Mouse (Mus musculus): ENCODE measurements around the gene Adora1. TPM values are rescaled to one million over a fixed set of nuclear protein-coding genes. Genes with fewer than 3 reads are reported as not detected.
A peak's percentile ranks its signal among the peaks of the same experiment; 100 is the strongest.

Gene Adora1
- 22.5 and 26.0 TPM in 2 replicates for polyA plus RNA-seq (2015; fragmentation: Nextera tagmentation; extraction: Ambion mirVana)

- peak within 1 kb of the TSS; percentile 65 for H3K27ac ChIP-seq (replicated peaks)
- under 1% methylated on average over 28 of the region's 37 CpGs for WGBS
- ATAC-seq (ENCODE audit: low FRiP score, low read depth): peak; percentile 52
Measured at GRCm38 (mm10) chr1:134235391-134235921, at the start of gene Adora1. Gene Adora1 (minus strand): TSS chr1:134235431.

GRCm38 (mm10) chr1:134283108-134283507 lies 47.9 kb upstream of the Adora1 start:
- H3K4me2 ChIP-seq: no peak overlapping the region
- no peaks in the 10 kb centered on the region for H3K27me3 ChIP-seq
- H3K4me3 ChIP-seq: no peak overlapping the region
- no peaks in the 10 kb centered on the region for H3K4me1 ChIP-seq (replicated peaks)
- WGBS: 20% methylated on average over 1 of the region's 1 CpGs
- H3K9ac ChIP-seq: no peak overlapping the region
- H3K9me3 ChIP-seq: no peaks in the 10 kb centered on the region
- ATAC-seq (ENCODE audit: low FRiP score, low read depth): no peak
- H3K36me3 ChIP-seq: no peaks in the 10 kb centered on the region
- no peak overlapping the region for H3K27ac ChIP-seq (replicated peaks)

More at GRCm38 (mm10) chr1:134235391-134235921, at the start of gene Adora1:
- Histone ChIP-seq H3K4me1 (replicated peaks) (peaks cover 54% of the 10 kb centered on the region), H3K27me3 (no peaks in the 10 kb centered on the region), H3K4me3 (peak within 1 kb of the TSS; percentile 50), H3K9ac (peak within 1 kb of the TSS; percentile 55), H3K36me3 (no peaks in the 10 kb centered on the region), H3K9me3 (no peaks in the 10 kb centered on the region), H3K4me2 (peak within 1 kb of the TSS; percentile 91)

- ATAC-seq (ENCODE audit: low FRiP score, low read depth): no peak
Measured at GRCm38 (mm10) chr1:134282342-134282741, 47.1 kb upstream of the Adora1 start.

DNA sequence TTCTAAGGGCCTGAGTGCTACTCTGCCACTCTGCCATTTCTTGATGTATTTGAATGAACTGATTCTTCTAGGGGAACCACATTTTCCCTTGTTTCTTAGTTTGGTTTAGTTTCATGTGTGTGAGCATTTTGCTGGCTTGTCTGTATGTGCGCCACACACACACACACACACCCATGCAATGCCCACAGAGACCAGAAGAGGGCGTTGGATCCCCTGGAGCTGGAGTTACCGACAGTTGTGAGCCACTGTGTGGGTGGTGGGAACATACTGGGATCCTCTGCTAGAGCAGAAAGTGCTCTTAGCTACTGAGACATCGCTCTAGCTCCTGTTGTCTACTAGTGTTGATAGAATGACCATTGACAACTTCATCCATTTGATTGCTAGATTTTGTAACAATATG lies 46.3 kb upstream of the Adora1 start:
- H3K9ac ChIP-seq: no peak overlapping the region
- H3K36me3 ChIP-seq: no peaks in the 10 kb centered on the region
- ATAC-seq (ENCODE audit: low FRiP score, low read depth): no peak
- H3K4me2 ChIP-seq: no peak overlapping the region
- 70% methylated on average over 4 of the region's 4 CpGs for WGBS
- H3K9me3 ChIP-seq: no peaks in the 10 kb centered on the region
- no peaks in the 10 kb centered on the region for H3K4me1 ChIP-seq (replicated peaks)
- H3K27me3 ChIP-seq: no peaks in the 10 kb centered on the region
- H3K27ac ChIP-seq (replicated peaks): no peak overlapping the region
- H3K4me3 ChIP-seq: no peak overlapping the region

More at GRCm38 (mm10) chr1:134282342-134282741, 47.1 kb upstream of the Adora1 start:
- Histone ChIP-seq H3K36me3 (no peaks in the 10 kb centered on the region), H3K27ac (replicated peaks) (no peak overlapping the region), H3K4me3 (no peak overlapping the region), H3K4me2 (no peak overlapping the region), H3K9ac (no peak overlapping the region), H3K4me1 (replicated peaks) (no peaks in the 10 kb centered on the region), H3K27me3 (no peaks in the 10 kb centered on the region), H3K9me3 (no peaks in the 10 kb centered on the region)
- WGBS: 87% methylated on average over 3 of the region's 3 CpGs

DNA sequence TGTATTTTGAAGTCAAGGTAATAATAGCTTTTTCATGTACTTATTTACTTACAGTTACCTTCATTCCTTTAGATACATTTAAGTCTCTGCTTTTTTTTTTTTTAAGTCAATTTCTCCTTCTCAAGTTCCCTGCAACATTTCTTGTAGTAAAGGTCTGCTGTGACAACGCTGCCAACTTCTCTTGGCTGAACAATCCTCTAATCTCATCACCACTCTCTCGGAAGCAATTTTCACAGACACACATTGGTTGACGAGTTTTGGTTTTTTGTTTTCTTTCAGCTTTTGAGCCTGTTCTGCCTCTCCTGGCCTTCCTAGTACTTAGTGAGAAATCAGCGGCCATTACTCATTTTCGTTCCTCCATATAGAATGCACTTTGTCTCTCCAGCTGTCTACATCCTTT lies 44.9 kb upstream of the Adora1 start:
- Histone ChIP-seq H3K36me3 (no peaks in the 10 kb centered on the region), H3K27ac (replicated peaks) (no peak overlapping the region), H3K4me1 (replicated peaks) (no peaks in the 10 kb centered on the region), H3K9ac (no peak overlapping the region), H3K4me3 (no peak overlapping the region), H3K4me2 (no peak overlapping the region), H3K27me3 (no peaks in the 10 kb centered on the region), H3K9me3 (no peaks in the 10 kb centered on the region)
- 84% methylated on average over 5 of the region's 5 CpGs for WGBS
- no peak for ATAC-seq (ENCODE audit: low FRiP score, low read depth)

- no peak overlapping the region for H3K4me3 ChIP-seq
Measured at GRCm38 (mm10) chr1:134276823-134277222, 41.6 kb upstream of the Adora1 start.

GRCm38 (mm10) chr1:134275616-134276464 lies 40.6 kb upstream of the Adora1 start:
- no peaks in the 10 kb centered on the region for H3K36me3 ChIP-seq
- peaks cover 24% of the 10 kb centered on the region for H3K4me1 ChIP-seq (replicated peaks)
- H3K27ac ChIP-seq (replicated peaks): no peak overlapping the region
- WGBS: 77% methylated on average over 13 of the region's 13 CpGs
- H3K9me3 ChIP-seq: no peaks in the 10 kb centered on the region
- no peak overlapping the region for H3K4me3 ChIP-seq
- no peak overlapping the region for H3K4me2 ChIP-seq
- no peak overlapping the region for H3K9ac ChIP-seq
- H3K27me3 ChIP-seq: no peaks in the 10 kb centered on the region
- no peak for ATAC-seq (ENCODE audit: low FRiP score, low read depth)

More at GRCm38 (mm10) chr1:134276823-134277222, 41.6 kb upstream of the Adora1 start:
- Histone ChIP-seq H3K36me3 (no peaks in the 10 kb centered on the region), H3K4me2 (no peak overlapping the region), H3K27me3 (no peaks in the 10 kb centered on the region), H3K4me1 (replicated peaks) (peaks cover 24% of the 10 kb centered on the region), H3K27ac (replicated peaks) (no peak overlapping the region), H3K9ac (no peak overlapping the region), H3K9me3 (no peaks in the 10 kb centered on the region)
- ATAC-seq (ENCODE audit: low FRiP score, low read depth): no peak
- WGBS: 82% methylated on average over 7 of the region's 7 CpGs

DNA sequence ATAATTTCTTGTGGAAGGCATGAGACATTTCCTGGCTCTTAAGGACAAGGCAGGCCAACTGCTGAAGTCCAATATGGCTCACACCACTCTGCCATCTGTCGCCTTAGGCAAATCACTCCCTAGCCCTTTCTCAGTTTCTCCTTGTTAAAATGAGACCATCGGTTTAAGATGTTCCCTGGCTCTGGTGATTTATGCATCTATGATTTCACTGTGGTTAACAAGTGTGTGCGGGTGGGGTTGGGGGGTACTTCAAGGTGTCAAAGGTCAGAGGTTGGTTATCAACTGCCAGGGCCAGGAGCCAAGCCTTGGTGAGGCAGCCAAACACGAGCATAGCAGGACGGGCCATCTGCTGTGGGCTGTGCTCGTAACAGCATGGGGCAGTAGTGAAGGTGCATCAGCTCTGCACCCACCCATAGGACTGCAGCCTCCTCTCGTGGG lies 39.3 kb upstream of the Adora1 start:
- Histone ChIP-seq H3K4me3 (no peak overlapping the region), H3K9me3 (no peaks in the 10 kb centered on the region), H3K9ac (no peak overlapping the region), H3K27ac (replicated peaks) (peak overlapping the region; percentile 73), H3K36me3 (no peaks in the 10 kb centered on the region), H3K4me2 (no peak overlapping the region), H3K4me1 (replicated peaks) (peaks cover 24% of the 10 kb centered on the region), H3K27me3 (no peaks in the 10 kb centered on the region)
- WGBS: 69% methylated on average over 7 of the region's 7 CpGs
- no peak; the same call in 1 of the 2 replicates for ATAC-seq (ENCODE audit: low FRiP score, low read depth)

- WGBS: 34% methylated on average over 9 of the region's 9 CpGs
- Histone ChIP-seq H3K4me2 (no peak overlapping the region), H3K27ac (replicated peaks) (peak overlapping the region; percentile 73), H3K4me1 (replicated peaks) (peaks cover 24% of the 10 kb centered on the region), H3K4me3 (no peak overlapping the region), H3K9ac (no peak overlapping the region), H3K36me3 (no peaks in the 10 kb centered on the region), H3K9me3 (no peaks in the 10 kb centered on the region), H3K27me3 (no peaks in the 10 kb centered on the region)
- ATAC-seq (ENCODE audit: low FRiP score, low read depth): peak; percentile 67; the same call in 1 of the 2 replicates
Measured at GRCm38 (mm10) chr1:134273493-134274395, 38.5 kb upstream of the Adora1 start.

- Histone ChIP-seq H3K4me2 (no peak overlapping the region), H3K9ac (no peak overlapping the region), H3K4me3 (no peak overlapping the region), H3K4me1 (replicated peaks) (peaks cover 24% of the 10 kb centered on the region), H3K36me3 (no peaks in the 10 kb centered on the region), H3K9me3 (no peaks in the 10 kb centered on the region), H3K27ac (replicated peaks) (peak overlapping the region; percentile 73), H3K27me3 (no peaks in the 10 kb centered on the region)
- WGBS: 61% methylated on average over 5 of the region's 5 CpGs
- no peak for ATAC-seq (ENCODE audit: low FRiP score, low read depth)
Measured at GRCm38 (mm10) chr1:134272754-134273250, 37.6 kb upstream of the Adora1 start.

- Histone ChIP-seq H3K4me3 (no peak overlapping the region), H3K4me2 (no peak overlapping the region), H3K9ac (no peak overlapping the region), H3K27ac (replicated peaks) (no peak overlapping the region), H3K9me3 (no peaks in the 10 kb centered on the region), H3K4me1 (replicated peaks) (peaks cover 32% of the 10 kb centered on the region), H3K27me3 (no peaks in the 10 kb centered on the region), H3K36me3 (no peaks in the 10 kb centered on the region)
- ATAC-seq (ENCODE audit: low FRiP score, low read depth): no peak
- WGBS: 63% methylated on average over 7 of the region's 7 CpGs
Measured at GRCm38 (mm10) chr1:134270026-134270425, 34.8 kb upstream of the Adora1 start.
